ENCODE assay signal across 25 mouse cellular contexts in genomic region chr11:74502485-74502884, GRCm38 (mm10).
DNase-seq lines count a peak whose midpoint lies in the region; ATAC-seq lines count a peak whose summit lies in the region.
"Had no signal": no experiment of that assay in that cellular context is flagged by ENCODE, and none has a peak within 500 bp of the region (broad histone marks: within the 10 kb centered on the region; RNA-seq: fewer than 3 reads in every experiment).

No protein-coding gene starts in this region.

- no peak for ATAC-seq in embryonic facial prominence, embryonic 11.5 days (replicated peaks; ENCODE audit: insufficient number of reproducible peaks, low FRiP score, low TSS enrichment, low read depth)
- ATAC-seq in intestine, embryonic 15.5 days, result peak; percentile 38; the same call in 1 of the 2 replicates
- peak; percentile 41; the same call in 1 of the 2 replicates for ATAC-seq in stomach, embryonic 15.5 days (ENCODE audit: insufficient read depth, low FRiP score, low read depth)
- ATAC-seq in erythroblast, adult 5-6 weeks (replicated peaks; ENCODE audit: low FRiP score, poor library complexity, severe bottlenecking), result no peak
- ATAC-seq: activated CD4-positive, CD25-positive, alpha-beta regulatory T cell, adult 4 months; liver, embryonic 12.5 days; midbrain, embryonic 13.5 days had no signal

- no peaks in the 10 kb centered on the region for H3K27me3 ChIP-seq in embryonic facial prominence, embryonic 11.5 days (ENCODE audit: control insufficient read depth, insufficient read depth, low read length)
- no peaks in the 10 kb centered on the region for H3K27me3 ChIP-seq in embryonic facial prominence, embryonic 10.5 days (replicated peaks; ENCODE audit: low read depth, poor library complexity, severe bottlenecking)
- no peaks in the 10 kb centered on the region for H3K27me3 ChIP-seq in intestine, embryonic 15.5 days (replicated peaks)
- no peaks in the 10 kb centered on the region for H3K27me3 ChIP-seq in stomach, embryonic 15.5 days (replicated peaks)
- H3K27me3 ChIP-seq: embryonic facial prominence, embryonic 15.5 days; hindbrain, embryonic 15.5 days; kidney, embryonic 15.5 days; limb, embryonic 12.5 days; liver, embryonic 12.5 days; midbrain, embryonic 13.5 days had no signal

- no peak overlapping the region for H3K4me2 ChIP-seq in embryonic facial prominence, embryonic 11.5 days (ENCODE audit: low read depth, low read length)
- H3K4me2 ChIP-seq in intestine, embryonic 15.5 days (replicated peaks), result no peak overlapping the region
- no peak overlapping the region for H3K4me2 ChIP-seq in stomach, embryonic 15.5 days
- H3K4me2 ChIP-seq: embryonic facial prominence, embryonic 15.5 days; hindbrain, embryonic 15.5 days; kidney, embryonic 15.5 days; limb, embryonic 12.5 days; liver, embryonic 12.5 days; midbrain, embryonic 13.5 days had no signal

- peak; percentile 58 for DNase-seq in embryonic facial prominence, embryonic 11.5 days (ENCODE audit: low spot score)
- no peak for DNase-seq in embryonic facial prominence, embryonic 10.5 days (ENCODE audit: low spot score)
- DNase-seq in 3134 (ENCODE audit: extremely low read depth, insufficient read length, low spot score), result peak; percentile 40
- no peak for DNase-seq in ovary, postnatal 36 days (ENCODE audit: low spot score)
- DNase-seq: adrenal gland, postnatal 10 days; cerebellum, adult 18-20 months; cerebellum, postnatal 25 days; kidney, postnatal 36 days; layer of hippocampus, postnatal 36 days; right cerebral cortex, postnatal 14 days; thymus, adult 18-20 months; thymus, postnatal 36 days had no signal

- 53% methylated on average over 8 of the region's 8 CpGs for WGBS in embryonic facial prominence, embryonic 11.5 days
- WGBS in embryonic facial prominence, embryonic 10.5 days, result 67% methylated on average over 8 of the region's 8 CpGs
- 62% methylated on average over 8 of the region's 8 CpGs for whole genome bisulfite sequencing in intestine, embryonic 15.5 days
- 62% methylated on average over 8 of the region's 8 CpGs for WGBS in stomach, embryonic 15.5 days

- no peak overlapping the region for H3K4me3 ChIP-seq in embryonic facial prominence, embryonic 11.5 days (ENCODE audit: low read depth, low read length)
- H3K4me3 ChIP-seq in embryonic facial prominence, embryonic 10.5 days, result no peak overlapping the region
- no peak overlapping the region for H3K4me3 ChIP-seq in intestine, embryonic 15.5 days (replicated peaks)
- no peak overlapping the region for H3K4me3 ChIP-seq in stomach, embryonic 15.5 days (replicated peaks)
- H3K4me3 ChIP-seq: embryonic facial prominence, embryonic 15.5 days; forebrain, embryonic 10.5 days; hindbrain, embryonic 15.5 days; kidney, embryonic 15.5 days; limb, embryonic 12.5 days; liver, embryonic 12.5 days; megakaryocyte, embryonic 14.5 days; midbrain, embryonic 13.5 days had no signal

- no peaks in the 10 kb centered on the region for H3K4me1 ChIP-seq in embryonic facial prominence, embryonic 11.5 days (ENCODE audit: control insufficient read depth, insufficient read depth, low read length)
- H3K4me1 ChIP-seq in embryonic facial prominence, embryonic 10.5 days, result peaks cover 26% of the 10 kb centered on the region
- peaks cover 10% of the 10 kb centered on the region; the same call in 1 of the 2 replicates for H3K4me1 ChIP-seq in intestine, embryonic 15.5 days (replicated peaks)
- H3K4me1 ChIP-seq in stomach, embryonic 15.5 days, result peaks cover 5% of the 10 kb centered on the region; the same call in 1 of the 2 replicates
- H3K4me1 ChIP-seq: liver, embryonic 12.5 days had no signal

- no peak overlapping the region for H3K27ac ChIP-seq in embryonic facial prominence, embryonic 11.5 days (replicated peaks; ENCODE audit: low read depth, low read length)
- no peak overlapping the region for H3K27ac ChIP-seq in embryonic facial prominence, embryonic 10.5 days (replicated peaks)
- H3K27ac ChIP-seq in intestine, embryonic 15.5 days, result no peak overlapping the region
- peak overlapping the region; percentile 58; the same call in 1 of the 2 replicates for H3K27ac ChIP-seq in stomach, embryonic 15.5 days
- H3K27ac ChIP-seq: embryonic facial prominence, embryonic 15.5 days; forebrain, embryonic 10.5 days; hindbrain, embryonic 15.5 days; kidney, embryonic 15.5 days; limb, embryonic 12.5 days; liver, embryonic 12.5 days; midbrain, embryonic 13.5 days had no signal

- no peak overlapping the region for H3K9ac ChIP-seq in embryonic facial prominence, embryonic 11.5 days (replicated peaks; ENCODE audit: low read length)
- H3K9ac ChIP-seq in intestine, embryonic 15.5 days, result no peak overlapping the region
- H3K9ac ChIP-seq in stomach, embryonic 15.5 days, result no peak overlapping the region
- H3K9ac ChIP-seq: embryonic facial prominence, embryonic 15.5 days; hindbrain, embryonic 15.5 days; kidney, embryonic 15.5 days; limb, embryonic 12.5 days; liver, embryonic 12.5 days; midbrain, embryonic 13.5 days had no signal

- no peaks in the 10 kb centered on the region for H3K36me3 ChIP-seq in embryonic facial prominence, embryonic 11.5 days (replicated peaks; ENCODE audit: control insufficient read depth, insufficient read depth, low read depth, low read length)
- no peaks in the 10 kb centered on the region for H3K36me3 ChIP-seq in embryonic facial prominence, embryonic 10.5 days (replicated peaks)
- no peaks in the 10 kb centered on the region for H3K36me3 ChIP-seq in intestine, embryonic 15.5 days
- H3K36me3 ChIP-seq in stomach, embryonic 15.5 days, result no peaks in the 10 kb centered on the region
- H3K36me3 ChIP-seq: embryonic facial prominence, embryonic 15.5 days; forebrain, embryonic 10.5 days; hindbrain, embryonic 15.5 days; kidney, embryonic 15.5 days; limb, embryonic 12.5 days; liver, embryonic 12.5 days; midbrain, embryonic 13.5 days had no signal

- no peaks in the 10 kb centered on the region for H3K9me3 ChIP-seq in embryonic facial prominence, embryonic 11.5 days (replicated peaks; ENCODE audit: control insufficient read depth, low read length)
- no peaks in the 10 kb centered on the region for H3K9me3 ChIP-seq in embryonic facial prominence, embryonic 10.5 days
- H3K9me3 ChIP-seq in intestine, embryonic 15.5 days, result no peaks in the 10 kb centered on the region
- no peaks in the 10 kb centered on the region for H3K9me3 ChIP-seq in stomach, embryonic 15.5 days
- H3K9me3 ChIP-seq: embryonic facial prominence, embryonic 15.5 days; forebrain, embryonic 10.5 days; G1E; hindbrain, embryonic 15.5 days; kidney, embryonic 15.5 days; limb, embryonic 12.5 days; liver, embryonic 12.5 days; megakaryocyte, embryonic 14.5 days; midbrain, embryonic 13.5 days had no signal

Comparison
In these comparisons a context has a peak if more than half of its experiments do, and no peak if none do; other contexts are left out.
1. DNase-seq: peak in embryonic facial prominence, embryonic 11.5 days (single experiment) and 3134 (single experiment); none in embryonic facial prominence, embryonic 10.5 days (single experiment) and ovary, postnatal 36 days (single experiment).
2. ATAC-seq: peak in intestine, embryonic 15.5 days (single experiment) and stomach, embryonic 15.5 days (single experiment); none in embryonic facial prominence, embryonic 11.5 days (single experiment) and erythroblast, adult 5-6 weeks (single experiment).